In genomic region chr8:13625281-13625970, GRCm38 (mm10) we compare ENCODE assay signal across 8 mouse cellular contexts. TPM values are rescaled to one million over a fixed set of nuclear protein-coding genes. Genes with fewer than 3 reads are reported as not detected.
DNase-seq lines count a peak whose midpoint lies in the region; ATAC-seq and TF ChIP-seq lines count a peak whose summit lies in the region.
"Had no signal": no experiment of that assay in that cellular context is flagged by ENCODE, and none has a peak within 500 bp of the region (broad histone marks: within the 10 kb centered on the region; RNA-seq: fewer than 3 reads in every experiment).

No protein-coding gene starts in this region.

- TF ChIP-seq POLR2A in olfactory bulb, adult 2 months (IDR thresholded peaks at IDR 0.05; ENCODE audit: insufficient read depth, low read depth, low read length): no peak

- no peak for TF ChIP-seq CTCF in left cerebral cortex, adult 2 months (IDR thresholded peaks at IDR 0.05)
- TF ChIP-seq CTCF in hindbrain, postnatal 0 days (IDR thresholded peaks at IDR 0.05; ENCODE audit: low read depth): no peak
- no peak for TF ChIP-seq CTCF in olfactory bulb, adult 2 months (IDR thresholded peaks at IDR 0.05; ENCODE audit: insufficient read depth, low read depth, low read length)
- TF ChIP-seq CTCF in liver, postnatal 0 days (IDR thresholded peaks at IDR 0.05; ENCODE audit: low read depth): no peak

- no peak overlapping the region for H3K9ac ChIP-seq in forebrain, embryonic 12.5 days
- no peak overlapping the region for H3K9ac ChIP-seq in hindbrain, postnatal 0 days (replicated peaks; ENCODE audit: low read length)
- H3K9ac ChIP-seq in liver, postnatal 0 days (replicated peaks): no peak overlapping the region

- TF ChIP-seq EP300 in liver, postnatal 0 days (IDR thresholded peaks at IDR 0.05; ENCODE audit: low read depth): no peak

- H3K4me2 ChIP-seq in forebrain, embryonic 12.5 days: no peak overlapping the region
- H3K4me2 ChIP-seq in hindbrain, postnatal 0 days (ENCODE audit: low read depth, low read length): no peak overlapping the region
- H3K4me2 ChIP-seq in liver, postnatal 0 days (ENCODE audit: low read depth, low read length): no peak overlapping the region

- 81% methylated on average over 5 of the region's 5 CpGs for WGBS in forebrain, embryonic 12.5 days
- WGBS in hindbrain, postnatal 0 days: 74% methylated on average over 5 of the region's 5 CpGs
- WGBS in olfactory bulb, adult 2 months: 52% methylated on average over 5 of the region's 5 CpGs
- WGBS in liver, postnatal 0 days (ENCODE audit: insufficient replicate concordance): 70% methylated on average over 5 of the region's 5 CpGs

- H3K9me3 ChIP-seq in forebrain, embryonic 12.5 days: no peaks in the 10 kb centered on the region
- no peaks in the 10 kb centered on the region for H3K9me3 ChIP-seq in hindbrain, postnatal 0 days (ENCODE audit: low read length)
- H3K9me3 ChIP-seq in liver, postnatal 0 days (ENCODE audit: low read length): no peaks in the 10 kb centered on the region

- peaks cover 35% of the 10 kb centered on the region for H3K4me1 ChIP-seq in forebrain, embryonic 12.5 days
- H3K4me1 ChIP-seq in hindbrain, postnatal 0 days (ENCODE audit: insufficient read depth, low read length): peaks cover 30% of the 10 kb centered on the region
- peaks cover 70% of the 10 kb centered on the region for H3K4me1 ChIP-seq in olfactory bulb, adult 2 months (ENCODE audit: control insufficient read depth, insufficient read depth, low read length)
- peaks cover 10% of the 10 kb centered on the region for H3K4me1 ChIP-seq in liver, postnatal 0 days (ENCODE audit: insufficient read depth)

- peaks cover 5% of the 10 kb centered on the region; the same call in 1 of the 2 replicates for H3K36me3 ChIP-seq in forebrain, embryonic 12.5 days (replicated peaks)
- peaks cover 4% of the 10 kb centered on the region; the same call in 1 of the 2 replicates for H3K36me3 ChIP-seq in hindbrain, postnatal 0 days (ENCODE audit: insufficient read depth, low read length)
- H3K36me3 ChIP-seq in liver, postnatal 0 days (replicated peaks; ENCODE audit: insufficient read depth, low read length): no peaks in the 10 kb centered on the region; the same call in 1 of the 2 replicates

- no peak for ATAC-seq in forebrain, embryonic 12.5 days (ENCODE audit: low FRiP score)
- no peak for ATAC-seq in hindbrain, postnatal 0 days
- no peak for ATAC-seq in liver, postnatal 0 days

- no peaks in the 10 kb centered on the region for H3K27me3 ChIP-seq in forebrain, embryonic 12.5 days
- no peaks in the 10 kb centered on the region for H3K27me3 ChIP-seq in hindbrain, postnatal 0 days (ENCODE audit: insufficient read depth, low read length)
- no peaks in the 10 kb centered on the region for H3K27me3 ChIP-seq in liver, postnatal 0 days (ENCODE audit: insufficient read depth, low read length)

- H3K4me3 ChIP-seq in left cerebral cortex, adult 2 months: no peak overlapping the region
- H3K4me3 ChIP-seq in forebrain, embryonic 12.5 days (replicated peaks): no peak overlapping the region
- H3K4me3 ChIP-seq in hindbrain, postnatal 0 days (ENCODE audit: low read length): no peak overlapping the region
- no peak overlapping the region for H3K4me3 ChIP-seq in olfactory bulb, adult 2 months (ENCODE audit: insufficient read depth, low read depth, low read length)
- H3K4me3 ChIP-seq in liver, postnatal 0 days (ENCODE audit: low read depth, low read length): no peak overlapping the region

- DNase-seq in left cerebral cortex, adult 2 months (ENCODE audit: extremely low spot score in 1 of 2, low spot score in 2 of 2): no peak
- no peak for DNase-seq in left cerebral cortex, adult 11 months (ENCODE audit: low spot score)
- no peak for DNase-seq in hindbrain, postnatal 0 days (ENCODE audit: low spot score)
- no peak for DNase-seq in kidney, adult 11 months
- DNase-seq in liver, postnatal 0 days: no peak
- DNase-seq: thymus, adult 2 months had no signal

- peak overlapping the region; percentile 80 for H3K27ac ChIP-seq in left cerebral cortex, adult 2 months
- peak overlapping the region; percentile 3; the same call in 1 of the 2 replicates for H3K27ac ChIP-seq in forebrain, embryonic 12.5 days
- peak overlapping the region; percentile 89 for H3K27ac ChIP-seq in hindbrain, postnatal 0 days
- H3K27ac ChIP-seq in olfactory bulb, adult 2 months (ENCODE audit: insufficient read depth, low read depth, low read length): peak overlapping the region; percentile 82
- no peak overlapping the region for H3K27ac ChIP-seq in liver, postnatal 0 days (ENCODE audit: low read depth)

- intact Hi-C loops in left cerebral cortex, adult 2 months (cut with DNase I): loop anchor here (1.0 kb wide), 1 partner anchor 16 kb away; no protein-coding TSS in a partner anchor

RNA-seq across cellular contexts. Expression of gene Rasa3, which starts 52.0 kb away (rescaled TPM):
- 10 to 100 TPM; 62.3 to 69.4 TPM for total RNA-seq in left cerebral cortex, adult 2 months (2021)
- 24.6 and 26.9 TPM in 2 replicates for polyA plus RNA-seq in forebrain, embryonic 12.5 days (2016; fragmentation: Nextera tagmentation; extraction: Ambion mirVana)
- 84.7 and 85.2 TPM in 2 replicates for total RNA-seq in hindbrain, postnatal 0 days (2014; rRNA removed)
- 29.4 and 33.5 TPM in 2 replicates for polyA plus RNA-seq in hindbrain, postnatal 0 days (2015; fragmentation: Nextera tagmentation; extraction: Ambion mirVana)
- polyA plus RNA-seq in olfactory bulb, adult 2 months (2012; ENCODE audit: insufficient read depth, insufficient read length, low replicate concordance, missing spikeins): not detected in 2 replicates
- 9.9 and 11.4 TPM in 2 replicates for polyA plus RNA-seq in liver, postnatal 0 days (2015; fragmentation: Nextera tagmentation; extraction: Ambion mirVana)
